Mouse (Mus musculus) stomach, postnatal 0 days (tissue): ENCODE measurements around the gene Hist1h2br. TPM values are rescaled to one million over a fixed set of nuclear protein-coding genes. Genes with fewer than 3 reads are reported as not detected.

Source experiments
- ATAC-seq: fragments of 200-750 bp; cut with Nextera tagmentation; 2 replicates; pipeline ENCODE4 v1.8.0; 2017; ENCODE audit not compliant: low FRiP score, low TSS enrichment
- DNase-seq: peaks from one replicate; pipeline ENCODE4 v3.0.0-alpha.2; 2016; ENCODE audit warnings: low spot score
- H3K27ac ChIP-seq: fragments of 300-500 bp; sonication (generic); replicated peaks from 2 replicates; pipeline ENCODE4 v1.5.1; 2014; ENCODE audit warnings: mild to moderate bottlenecking, control low read depth
- H3K27me3 ChIP-seq: fragments of 300-500 bp; sonication (generic); 2 replicates; pipeline ENCODE4 v1.6.1; 2014; ENCODE audit warnings: low read length; ENCODE audit not compliant: control insufficient read depth, insufficient read depth
- H3K36me3 ChIP-seq: fragments of 300-500 bp; sonication (generic); 2 replicates; pipeline ENCODE4 v1.6.1; 2014; ENCODE audit warnings: low read length, mixed read lengths; ENCODE audit not compliant: control insufficient read depth, insufficient read depth
- H3K4me1 ChIP-seq: fragments of 300-500 bp; sonication (generic); replicated peaks from 2 replicates; pipeline ENCODE4 v1.6.1; 2014; ENCODE audit warnings: antibody characterized with exemption; ENCODE audit not compliant: control insufficient read depth, insufficient read depth
- H3K4me2 ChIP-seq: fragments of 300-500 bp; sonication (generic); replicated peaks from 2 replicates; pipeline ENCODE4 v1.6.1; 2014; ENCODE audit warnings: low read depth, mild to moderate bottlenecking, control low read depth, moderate library complexity
- H3K4me3 ChIP-seq: fragments of 300-500 bp; sonication (generic); 2 replicates; pipeline ENCODE4 v1.5.1; 2014; ENCODE audit warnings: low read depth, low read length, control low read depth
- H3K9ac ChIP-seq: fragments of 300-500 bp; sonication (generic); 2 replicates; pipeline ENCODE4 v1.6.1; 2014; ENCODE audit warnings: mild to moderate bottlenecking, low read length, control low read depth, mixed read lengths
- H3K9me3 ChIP-seq: fragments of 300-500 bp; sonication (generic); 2 replicates; pipeline ENCODE4 v1.6.1; 2016; ENCODE audit warnings: low read length; ENCODE audit not compliant: control insufficient read depth
- CTCF ChIP-seq: IDR thresholded peaks from 2 replicates; pipeline ENCODE4 v1.5.1; 2016; ENCODE audit warnings: antibody characterized with exemption, low read depth, mild to moderate bottlenecking, moderate library complexity
- EP300 ChIP-seq: optimal IDR thresholded peaks from 2 replicates; pipeline ENCODE3; 2016; ENCODE audit warnings: antibody characterized with exemption
- WGBS: fragments of 180-500 bp; shearing (Covaris S2); extraction: QIAGEN DNeasy Blood & Tissue Kit; methylation state at CpG from one replicate; pipeline ENCODE4 v1.1.7; 2014; 5-methylcytosine and 5-hydroxymethylcytosine counted together
- microRNA-seq: library from miRNA; unstranded; fragments of <30 nt; microRNA quantifications from one replicate; pipeline ENCODE4, GENCODE M21; 2016
- polyA plus RNA-seq: library from polyadenylated mRNA; unstranded; fragments of >200 nt; fragmentation: Nextera tagmentation; extraction: Ambion mirVana; gene quantifications from 2 replicates; pipeline ENCODE4 v1.2.1, GENCODE M21; 2015

Hist1h2br gene
- polyA plus RNA-seq, 1 experiment from 2014 or later, result 10.0 TPM

DNA sequence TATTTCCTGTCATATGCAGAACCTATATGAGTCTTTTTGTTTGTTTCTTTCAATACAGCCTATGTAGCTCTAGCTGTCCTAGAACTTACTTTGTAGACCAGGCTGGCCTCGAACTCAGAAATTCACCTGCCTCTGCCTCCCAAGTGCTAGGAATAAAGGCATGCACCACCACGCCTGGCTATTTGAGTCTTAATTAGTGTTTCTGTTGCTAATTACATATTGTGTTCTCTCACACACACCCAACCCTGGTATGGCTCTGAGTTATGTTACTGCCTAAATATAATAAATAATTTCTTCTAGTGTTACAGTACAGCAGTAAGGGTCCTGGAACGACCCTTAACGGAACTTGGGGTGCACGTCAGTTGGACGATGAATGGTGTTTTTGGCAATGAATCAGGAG lies 47.2 kb downstream of the Hist1h2br start:
- Histone ChIP-seq H3K9ac (no peak overlapping the region), H3K4me2 (no peak overlapping the region), H3K27me3 (no peaks in the 10 kb centered on the region), H3K4me1 (no peaks in the 10 kb centered on the region), H3K36me3 (no peaks in the 10 kb centered on the region), H3K9me3 (no peaks in the 10 kb centered on the region), H3K4me3 (no peak overlapping the region), H3K27ac (no peak overlapping the region)
- TF ChIP-seq CTCF (no peak), EP300 (no peak)
- no peak for ATAC-seq
- 81% methylated on average over 6 of the region's 6 CpGs for WGBS
- DNase-seq, result no peak

DNA sequence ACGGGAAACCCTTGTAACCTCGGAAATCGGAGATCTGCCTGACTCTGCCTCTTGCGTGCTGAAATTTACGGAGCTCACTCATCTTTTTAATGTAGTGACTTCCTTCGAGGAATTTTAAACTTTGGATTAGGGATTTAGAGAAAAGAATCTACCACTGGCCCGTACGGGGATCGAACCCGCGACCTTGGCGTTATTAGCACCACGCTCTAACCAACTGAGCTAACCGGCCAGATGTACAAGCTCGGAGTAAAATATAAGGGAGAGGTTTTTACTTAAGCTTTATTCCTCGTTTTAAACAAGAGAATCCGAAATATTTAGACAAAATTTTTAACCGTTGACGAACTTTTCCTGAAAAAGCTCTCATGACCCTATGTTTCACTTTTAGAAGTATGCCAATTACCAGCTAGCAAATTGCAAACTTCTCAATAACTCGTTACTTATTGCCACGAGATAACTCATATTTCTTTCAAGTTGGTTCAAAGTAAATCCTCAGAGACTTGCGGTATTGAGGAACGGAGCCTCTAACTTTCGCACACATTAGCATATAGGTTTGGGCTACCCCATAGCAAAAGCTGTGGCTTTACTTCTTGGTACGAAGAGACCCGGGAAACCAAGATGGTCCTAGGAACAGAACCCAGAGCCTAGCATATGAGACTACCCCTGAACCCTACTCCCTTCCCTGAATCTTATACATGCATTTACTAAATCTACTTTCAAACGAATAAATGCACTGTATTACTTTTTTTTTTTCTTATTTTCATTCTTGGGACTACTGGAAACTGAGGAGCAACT lies 48.5 kb downstream of the Hist1h2br start:
- no peaks in the 10 kb centered on the region for H3K4me1 ChIP-seq
- ATAC-seq (no peak), DNase-seq (no peak)
- H3K36me3 ChIP-seq, result no peaks in the 10 kb centered on the region
- no peak overlapping the region for H3K9ac ChIP-seq
- H3K9me3 ChIP-seq, result no peaks in the 10 kb centered on the region
- peak overlapping the region; percentile 45 for H3K4me2 ChIP-seq
- H3K27me3 ChIP-seq, result no peaks in the 10 kb centered on the region
- H3K4me3 ChIP-seq, result peak overlapping the region; percentile 27
- TF ChIP-seq CTCF (no peak), EP300 (no peak)
- 8% methylated on average over 27 of the region's 27 CpGs for WGBS
- no peak overlapping the region for H3K27ac ChIP-seq

DNA sequence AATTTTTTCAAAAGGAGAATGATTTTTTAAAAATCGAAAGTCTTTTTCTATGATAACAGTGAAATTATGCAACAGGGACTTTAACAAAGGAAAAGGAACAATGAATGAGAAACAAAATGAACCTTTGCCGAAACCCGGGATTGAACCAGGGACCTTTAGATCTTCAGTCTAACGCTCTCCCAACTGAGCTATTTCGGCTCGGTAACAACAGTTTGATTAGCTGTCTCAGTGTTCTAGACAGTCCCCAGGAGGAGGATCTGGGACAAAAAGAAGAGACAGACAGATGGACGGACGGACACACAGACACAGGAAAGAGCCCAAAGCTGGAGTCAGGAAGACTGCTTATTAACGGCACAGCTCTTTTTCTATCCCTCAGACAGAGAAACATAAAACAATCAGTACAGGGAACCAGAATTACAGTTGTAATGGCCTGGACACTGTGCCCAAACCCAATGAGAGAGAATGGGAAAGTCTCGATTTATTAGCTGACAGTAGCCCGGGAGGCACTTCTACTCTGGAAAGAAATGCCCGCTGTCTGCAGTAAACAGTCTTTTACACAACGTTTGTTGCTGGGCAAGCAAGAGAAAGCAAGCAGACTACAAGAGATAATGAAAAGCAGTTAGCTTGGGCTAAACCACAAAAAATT lies 49.3 kb downstream of the Hist1h2br start:
- Histone ChIP-seq H3K4me1 (no peaks in the 10 kb centered on the region), H3K4me3 (peak overlapping the region; percentile 27; the same call in 1 of the 2 replicates), H3K4me2 (peak overlapping the region; percentile 45), H3K27me3 (no peaks in the 10 kb centered on the region), H3K36me3 (no peaks in the 10 kb centered on the region), H3K9ac (no peak overlapping the region), H3K27ac (no peak overlapping the region), H3K9me3 (no peaks in the 10 kb centered on the region)
- TF ChIP-seq EP300 (no peak), CTCF (no peak)
- ATAC-seq (no peak), DNase-seq (peak; percentile 21)
- 6% methylated on average over 13 of the region's 13 CpGs for WGBS

DNA sequence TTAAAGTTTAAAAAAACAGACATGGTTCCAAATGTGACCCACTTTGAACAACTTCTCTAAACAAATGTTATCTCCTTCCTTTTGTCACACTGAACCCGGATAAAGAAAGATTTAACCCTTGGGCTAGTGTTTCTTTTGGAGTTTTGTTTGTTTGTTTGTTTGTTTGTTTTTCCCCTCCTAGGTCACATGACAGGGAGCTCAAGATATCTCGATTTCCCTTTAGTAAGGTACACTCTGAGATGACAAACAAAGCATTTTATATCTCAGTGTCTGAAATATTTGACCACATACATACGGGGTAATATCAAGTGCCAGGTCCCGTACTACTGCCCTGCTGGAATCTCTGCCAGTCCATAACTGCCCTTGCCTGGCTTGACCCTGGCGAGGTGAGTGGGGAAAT lies 49.9 kb downstream of the Hist1h2br start:
- H3K27me3 ChIP-seq, result no peaks in the 10 kb centered on the region
- H3K4me3 ChIP-seq, result no peak overlapping the region
- H3K9me3 ChIP-seq, result no peaks in the 10 kb centered on the region
- WGBS, result 47% methylated on average over 5 of the region's 5 CpGs
- no peak overlapping the region for H3K9ac ChIP-seq
- ATAC-seq (no peak), DNase-seq (no peak)
- no peaks in the 10 kb centered on the region for H3K36me3 ChIP-seq
- no peak overlapping the region for H3K4me2 ChIP-seq
- no peak for TF ChIP-seq EP300
- no peak for TF ChIP-seq CTCF
- no peaks in the 10 kb centered on the region for H3K4me1 ChIP-seq
- no peak overlapping the region for H3K27ac ChIP-seq

DNA sequence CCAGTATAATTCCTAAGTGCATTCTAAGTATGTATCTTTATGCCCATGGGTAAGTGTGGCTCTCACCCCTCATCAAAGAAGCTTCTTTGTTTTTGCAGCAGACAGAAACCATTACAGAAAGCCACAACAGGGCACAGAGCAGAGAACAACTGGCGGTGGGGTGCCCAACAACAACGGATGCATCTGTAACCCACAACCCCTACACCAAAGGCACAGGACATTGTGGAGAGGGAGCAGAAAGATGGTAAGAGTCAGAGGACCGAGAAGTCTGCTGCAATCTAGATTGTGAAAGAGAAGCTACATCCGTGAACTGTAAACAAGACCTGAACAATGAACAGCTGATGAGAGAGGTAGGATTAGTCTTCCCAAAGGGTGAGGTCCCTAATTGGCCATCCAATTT lies 51.0 kb downstream of the Hist1h2br start:
- no peaks in the 10 kb centered on the region for H3K36me3 ChIP-seq
- H3K4me1 ChIP-seq, result no peaks in the 10 kb centered on the region
- H3K9me3 ChIP-seq, result no peaks in the 10 kb centered on the region
- ATAC-seq (no peak), DNase-seq (no peak)
- no peak for TF ChIP-seq EP300
- TF ChIP-seq CTCF, result no peak
- H3K9ac ChIP-seq, result no peak overlapping the region
- no peaks in the 10 kb centered on the region for H3K27me3 ChIP-seq
- no peak overlapping the region for H3K4me3 ChIP-seq
- H3K27ac ChIP-seq, result no peak overlapping the region
- WGBS, result 75% methylated on average over 4 of the region's 4 CpGs
- no peak overlapping the region for H3K4me2 ChIP-seq

Small RNA genes within 50 kb of the gene (microRNA-seq; reads per million reads assigned to microRNA genes)
- not detected for gene Gm19658
- not detected for gene Gm44346
- gene Gm44466, result not detected

Other genes with a start within 250 kb of the Hist1h2br start
- not detected in 2 replicates for gene Olfr1362, start 219.7 kb upstream of the Hist1h2br start, polyA plus RNA-seq
- gene Olfr11, start 191.2 kb upstream of the Hist1h2br start, polyA plus RNA-seq, result not detected in 2 replicates
- not detected in 2 replicates for gene Olfr1361, start 170.4 kb upstream of the Hist1h2br start, polyA plus RNA-seq
- gene Olfr1360, start 156.3 kb upstream of the Hist1h2br start, polyA plus RNA-seq, result not detected in 2 replicates
- gene Olfr1359, start 135.6 kb upstream of the Hist1h2br start, polyA plus RNA-seq, result not detected in 2 replicates
- 0.85 and 1.5 TPM in 2 replicates for gene Hist1h2bl, start 117.6 kb upstream of the Hist1h2br start, polyA plus RNA-seq
- gene Hist1h2ai, start 117.3 kb upstream of the Hist1h2br start, polyA plus RNA-seq, result 8.8 and 14.4 TPM in 2 replicates
- gene Hist1h3h, start 116.1 kb upstream of the Hist1h2br start, polyA plus RNA-seq, result 1.1 and 4.1 TPM in 2 replicates
- gene Hist1h2bm, start 111.7 kb upstream of the Hist1h2br start, polyA plus RNA-seq, result 0.56 and 1.0 TPM in 2 replicates
- 0.18 and 0.92 TPM in 2 replicates for gene Hist1h4j, start 98.7 kb upstream of the Hist1h2br start, polyA plus RNA-seq
- 0.81 and 1.1 TPM in 2 replicates for gene Hist1h4k, start 83.2 kb upstream of the Hist1h2br start, polyA plus RNA-seq
- 7.3 and 19.3 TPM in 2 replicates for gene Hist1h2ak, start 79.9 kb upstream of the Hist1h2br start, polyA plus RNA-seq
- 0.73 and 2.2 TPM in 2 replicates for gene Hist1h2bn, start 79.6 kb upstream of the Hist1h2br start, polyA plus RNA-seq
- 4.3 and 10.5 TPM in 2 replicates for gene Hist1h1b, start 53.1 kb upstream of the Hist1h2br start, polyA plus RNA-seq
- gene Hist1h3i, start 50.4 kb upstream of the Hist1h2br start, polyA plus RNA-seq, result 31.2 and 44.3 TPM in 2 replicates
- 1.4 and 1.6 TPM in 2 replicates for gene Hist1h2an, start 46.5 kb upstream of the Hist1h2br start, polyA plus RNA-seq
- gene Hist1h2bp, start 46.3 kb upstream of the Hist1h2br start, polyA plus RNA-seq, result 0.54 and 2.0 TPM in 2 replicates
- gene Hist1h2bq, start 23.5 kb upstream of the Hist1h2br start, polyA plus RNA-seq, result 7.7 and 9.9 TPM in 2 replicates
- 0.95 and 1.1 TPM in 2 replicates for gene Hist1h2ao, start 23.3 kb upstream of the Hist1h2br start, polyA plus RNA-seq
- 1.1 TPM in 1 of 2 replicates, not detected in the other for gene Hist1h4m, start 22.0 kb upstream of the Hist1h2br start, polyA plus RNA-seq
- gene Hist1h4n, start 1.5 kb upstream of the Hist1h2br start, polyA plus RNA-seq, result 4.0 and 4.6 TPM in 2 replicates
- 1,237 and 1,874 TPM in 2 replicates for gene Hist1h2ap, start 236 bp upstream of the Hist1h2br start, polyA plus RNA-seq
- 1.4 and 1.6 TPM in 2 replicates for gene Zfp184, start 111.4 kb downstream of the Hist1h2br start, polyA plus RNA-seq
- gene Pom121l2, start 147.5 kb downstream of the Hist1h2br start, polyA plus RNA-seq, result 0.05 TPM in 1 of 2 replicates, not detected in the other
- 0.51 and 0.65 TPM in 2 replicates for gene Prss16, start 176.0 kb downstream of the Hist1h2br start, polyA plus RNA-seq
- 2.1 TPM in 1 of 2 replicates, not detected in the other for gene Hist1h2ah, start 201.8 kb downstream of the Hist1h2br start, polyA plus RNA-seq
- 0.35 and 0.99 TPM in 2 replicates for gene Hist1h2bk, start 202.1 kb downstream of the Hist1h2br start, polyA plus RNA-seq
- gene Hist1h4i, start 207.6 kb downstream of the Hist1h2br start, polyA plus RNA-seq, result 5.8 and 5.9 TPM in 2 replicates
- 12.1 and 12.6 TPM in 2 replicates for gene Hist1h2ag, start 209.2 kb downstream of the Hist1h2br start, polyA plus RNA-seq
- gene Hist1h2bj, start 209.5 kb downstream of the Hist1h2br start, polyA plus RNA-seq, result 1.1 and 3.7 TPM in 2 replicates